Mouse (Mus musculus) brain, adult 10 weeks (tissue): Measurements from ENCODE around the gene Samd10. TPM values are rescaled to one million over a fixed set of nuclear protein-coding genes. Genes with fewer than 3 reads are reported as not detected.

Source experiments
- polyA plus RNA-seq: library from polyadenylated mRNA; stranded (reverse); fragments of 350-450 nt; fragmentation: Illumina TruSeq; extraction: RNeasy Lipid Tissue Mini Kit (QIAGEN cat#74804); gene quantifications from one replicate; pipeline ENCODE4 v1.2.3, GENCODE M21; 2015; ENCODE audit warnings: low read depth, low replicate concordance

Samd10 gene
- 24.8 TPM for polyA plus RNA-seq

GRCm38 (mm10) chr2:181598454-181599351 lies at the start of gene Samd10:
Gene Samd10, minus strand, starts transcription at chr2:181599212.

GRCm38 (mm10) chr2:181592231-181593041 lies 6.6 kb downstream of the Samd10 start, which contains the start of gene Zfp512b:
Gene Zfp512b, minus strand, starts transcription at chr2:181592803.

GRCm38 (mm10) chr2:181591528-181592085 lies 7.4 kb downstream of the Samd10 start, which contains the start of gene Prpf6:
Gene Prpf6, plus strand, starts transcription at chr2:181591868.

GRCm38 (mm10) chr2:181584411-181584942 lies 14.5 kb downstream of the Samd10 start, which contains the start of gene Uckl1:
Gene Uckl1, minus strand, starts transcription at chr2:181584892.

Other genes with a start within 250 kb of the Samd10 start
- 52.2 TPM for gene Zgpat, start 234.3 kb downstream of the Samd10 start, polyA plus RNA-seq
- gene Arfrp1, start 233.8 kb downstream of the Samd10 start, polyA plus RNA-seq, result 65.1 TPM
- 31.4 TPM for gene Lime1, start 219.1 kb downstream of the Samd10 start, polyA plus RNA-seq
- gene Zbtb46, start 139.8 kb downstream of the Samd10 start, polyA plus RNA-seq, result 6.2 TPM
- not detected for gene Abhd16b, start 106.0 kb downstream of the Samd10 start, polyA plus RNA-seq
- 156 TPM for gene Tpd52l2, start 102.1 kb downstream of the Samd10 start, polyA plus RNA-seq
- 172 TPM for gene Dnajc5, start 78.7 kb downstream of the Samd10 start, polyA plus RNA-seq
- gene Uckl1, start 14.3 kb downstream of the Samd10 start, polyA plus RNA-seq, result 58.3 TPM
- 42.7 TPM for gene Prpf6, start 7.3 kb downstream of the Samd10 start, polyA plus RNA-seq
- 45.3 TPM for gene Zfp512b, start 6.4 kb downstream of the Samd10 start, polyA plus RNA-seq
- gene Gm29797, start 57.8 kb upstream of the Samd10 start, polyA plus RNA-seq, result not detected
- 7.8 TPM for gene Sox18, start 72.4 kb upstream of the Samd10 start, polyA plus RNA-seq
- gene Tcea2, start 81.1 kb upstream of the Samd10 start, polyA plus RNA-seq, result 74.5 TPM
- 41.0 TPM for gene Rgs19, start 94.8 kb upstream of the Samd10 start, polyA plus RNA-seq
- not detected for gene Lkaaear1, start 99.2 kb upstream of the Samd10 start, polyA plus RNA-seq
- 44.8 TPM for gene Oprl1, start 115.8 kb upstream of the Samd10 start, polyA plus RNA-seq
- gene Myt1, start 164.1 kb upstream of the Samd10 start, polyA plus RNA-seq, result 5.8 TPM
- 73.1 TPM for gene Pcmtd2, start 238.6 kb upstream of the Samd10 start, polyA plus RNA-seq